Mouse (Mus musculus) heart, postnatal 4 days (tissue): ENCODE measurements at regions not wholly inside any gene's neighbourhood (a gene's known extent, or its start where the extent isn't known, plus 50 kb on each side); places are given as distances from the start of the nearest gene placed in this dataset.

Source experiments
- DNase-seq: peaks from one replicate; pipeline ENCODE4 v3.0.0; 2021

GRCm38 (mm10) chr2:145003509-145003908 is 164.0 kb upstream of the Slc24a3 start:
- DNase-seq, result no peak

GRCm38 (mm10) chr2:145010674-145011073 is 156.9 kb upstream of the Slc24a3 start:
- DNase-seq, result no peak

- peak; percentile 15 for DNase-seq
These were observed 156.3 kb upstream of the Slc24a3 start for GRCm38 (mm10) chr2:145011221-145011620.

GRCm38 (mm10) chr2:145015951-145016350 is 151.6 kb upstream of the Slc24a3 start:
- DNase-seq, result no peak

- no peak for DNase-seq
These were observed 150.6 kb upstream of the Slc24a3 start for GRCm38 (mm10) chr2:145016939-145017338.

- no peak for DNase-seq
These were observed 149.9 kb upstream of the Slc24a3 start for GRCm38 (mm10) chr2:145017625-145018167.

- DNase-seq, result no peak
These were observed 119.8 kb upstream of the Slc24a3 start for GRCm38 (mm10) chr2:145047743-145048142.

- DNase-seq, result no peak
These were observed 117.7 kb upstream of the Slc24a3 start for GRCm38 (mm10) chr2:145049655-145050376.

GRCm38 (mm10) chr2:145052405-145052804 is 115.1 kb upstream of the Slc24a3 start:
- DNase-seq, result no peak

GRCm38 (mm10) chr2:145056219-145056618 is 111.3 kb upstream of the Slc24a3 start:
- no peak for DNase-seq

GRCm38 (mm10) chr2:145056762-145057161 is 110.8 kb upstream of the Slc24a3 start:
- DNase-seq, result no peak

GRCm38 (mm10) chr2:145069931-145070330 is 97.6 kb upstream of the Slc24a3 start:
- DNase-seq, result no peak

GRCm38 (mm10) chr2:145081926-145082325 is 85.6 kb upstream of the Slc24a3 start:
- no peak for DNase-seq

GRCm38 (mm10) chr2:145084621-145085020 is 82.9 kb upstream of the Slc24a3 start:
- DNase-seq, result no peak

- no peak for DNase-seq
These were observed 81.4 kb upstream of the Slc24a3 start for GRCm38 (mm10) chr2:145086118-145086517.

GRCm38 (mm10) chr2:145103295-145103694 is 64.3 kb upstream of the Slc24a3 start:
- no peak for DNase-seq

- no peak for DNase-seq
These were observed 55.9 kb upstream of the Slc24a3 start for GRCm38 (mm10) chr2:145111615-145112014.

- no peak for DNase-seq
These were observed 52.5 kb upstream of the Slc24a3 start for GRCm38 (mm10) chr2:145115043-145115442.
